Mouse (Mus musculus) liver, adult 2 months (tissue): Measurements from ENCODE around the gene Proser1. TPM values are rescaled to one million over a fixed set of nuclear protein-coding genes. Genes with fewer than 3 reads are reported as not detected.

ENCODE experiments used
- DNase-seq: peaks from one replicate; pipeline ENCODE4 v3.0.0-alpha.2; 2011; ENCODE audit warnings: low read depth, low spot score; ENCODE audit errors: extremely low read depth
- H3K27ac ChIP-seq: fragments of 200-500 bp; replicated peaks from 2 replicates; pipeline ENCODE4 v1.5.1; 2012; ENCODE audit warnings: low read depth, mild to moderate bottlenecking, control low read depth, inconsistent platforms, low read length; ENCODE audit not compliant: insufficient read depth
- H3K27me3 ChIP-seq: fragments of 200-500 bp; 2 replicates; pipeline ENCODE4 v1.6.1; 2012; ENCODE audit warnings: mild to moderate bottlenecking, moderate library complexity, low read length, inconsistent platforms; ENCODE audit not compliant: control insufficient read depth, insufficient read depth
- H3K36me3 ChIP-seq: fragments of 200-500 bp; 2 replicates; pipeline ENCODE4 v1.6.1; 2012; ENCODE audit warnings: low read length, inconsistent platforms; ENCODE audit not compliant: control insufficient read depth, insufficient read depth
- H3K4me1 ChIP-seq: fragments of 200-500 bp; 2 replicates; pipeline ENCODE4 v1.6.1; 2011; ENCODE audit warnings: low read length; ENCODE audit not compliant: control insufficient read depth, insufficient read depth
- H3K4me3 ChIP-seq: fragments of 200-500 bp; 2 replicates; pipeline ENCODE4 v1.5.1; 2011; ENCODE audit warnings: low read depth, mild to moderate bottlenecking, control low read depth, low read length, moderate library complexity; ENCODE audit not compliant: insufficient read depth
- H3K79me2 ChIP-seq: fragments of 200-500 bp; 2 replicates; pipeline ENCODE4 v1.6.1; 2012; ENCODE audit warnings: inconsistent platforms, mild to moderate bottlenecking, low read length, moderate library complexity; ENCODE audit not compliant: control insufficient read depth, insufficient read depth
- H3K9ac ChIP-seq: fragments of 200-500 bp; 2 replicates; pipeline ENCODE4 v1.6.1; 2012; ENCODE audit warnings: low read depth, mild to moderate bottlenecking, control low read depth, inconsistent platforms, low read length
- CTCF ChIP-seq: fragments of 200-500 bp; IDR thresholded peaks from 2 replicates; pipeline ENCODE4 v1.5.1; 2011; ENCODE audit warnings: low read depth, low read length, control low read depth
- POLR2A ChIP-seq: fragments of 200-500 bp; IDR thresholded peaks from 2 replicates; pipeline ENCODE4 v1.6.1; 2011; ENCODE audit warnings: low read length, control low read depth; ENCODE audit not compliant: insufficient read depth; ENCODE audit errors: extremely low read depth
- WGBS: fragments of 180-500 bp; shearing (Covaris S2); methylation state at CpG from one replicate; pipeline ENCODE4 v1.1.7; 2018; 5-methylcytosine and 5-hydroxymethylcytosine counted together
- polyA plus RNA-seq: library from polyadenylated mRNA; depleted of rRNA; stranded (reverse); fragments of >200 nt; gene quantifications from 2 replicates; pipeline ENCODE4 v1.2.3, GENCODE M21; 2012; rRNA removed
- total RNA-seq: library from RNA; depleted of rRNA; stranded (reverse); fragments of >200 nt; gene quantifications from 2 replicates; pipeline ENCODE4 v1.2.3, GENCODE M21; 2014; rRNA removed

The Proser1 gene
- 2.4 and 2.6 TPM in 2 replicates for total RNA-seq
- 7.6 and 8.6 TPM in 2 replicates for polyA plus RNA-seq

DNA sequence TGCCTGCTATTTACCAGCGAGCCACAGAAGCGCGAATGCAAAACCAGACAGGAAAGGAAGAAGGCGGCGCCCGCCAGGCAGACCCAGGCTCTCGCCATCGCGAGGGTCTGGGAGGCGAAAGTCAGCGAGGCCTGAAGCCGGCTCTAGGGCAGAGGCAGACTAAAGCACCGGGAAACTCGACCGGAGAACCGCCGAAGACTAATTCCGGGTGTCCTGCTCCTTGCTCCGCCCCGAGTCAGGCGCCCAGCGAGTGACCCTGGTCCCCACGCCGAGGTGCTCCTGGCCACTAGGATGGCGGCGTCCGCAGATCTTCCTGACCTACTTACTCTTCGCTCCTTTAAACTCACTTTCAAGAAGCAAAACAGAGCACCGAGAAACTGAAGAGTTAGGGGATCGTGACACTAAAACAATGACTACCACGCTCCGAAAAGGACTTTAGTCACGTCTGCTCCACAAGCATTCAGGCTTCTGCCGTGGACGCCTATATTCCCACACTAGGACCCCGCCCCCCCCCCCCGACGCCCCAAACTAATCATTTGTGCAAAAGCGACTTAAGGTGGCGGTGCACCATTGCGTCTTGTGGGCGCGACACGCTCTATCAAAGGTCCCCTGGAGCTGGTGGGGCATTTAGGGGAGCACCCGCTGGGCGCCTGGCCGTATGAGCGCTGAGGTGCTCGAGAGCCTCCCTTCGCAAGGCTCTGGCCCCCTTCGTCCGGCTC lies at the start of gene Proser1, which contains the start of gene Nhlrc3:
TSS of gene Proser1 (plus strand) at position 621 of the 719 bp plus-strand sequence.
TSS of gene Nhlrc3 (minus strand) at position 287 of the 719 bp plus-strand sequence.
- DNase-seq, result peak; percentile 93
- peaks cover 28% of the 10 kb centered on the region; the same call in 1 of the 2 replicates for H3K79me2 ChIP-seq
- TF ChIP-seq CTCF, result no peak
- 0 out of 2 replicates have a peak, but pooled peaks have one; percentile 36 for TF ChIP-seq POLR2A

DNA sequence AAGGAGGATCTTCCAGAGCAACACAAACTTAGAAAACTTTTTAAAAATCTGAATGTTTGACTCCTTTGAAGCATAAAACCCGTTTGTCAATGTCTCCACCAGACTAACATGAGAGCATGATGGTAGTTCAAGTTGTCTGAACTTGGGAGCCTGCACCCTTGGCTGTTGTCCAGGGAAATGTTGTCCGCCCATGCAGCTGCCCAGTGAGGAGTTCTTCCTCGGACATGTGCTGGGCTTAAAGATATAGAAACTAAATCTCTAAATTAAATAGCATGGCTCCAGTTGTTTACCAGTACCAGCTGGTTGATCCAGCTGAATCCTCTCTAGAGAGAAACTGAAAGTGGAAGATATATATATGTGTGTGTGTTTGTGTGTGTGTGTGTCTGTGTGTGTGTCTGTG lies 49.5 kb upstream of the Proser1 start:
- Histone ChIP-seq H3K36me3 (no peaks in the 10 kb centered on the region), H3K27me3 (no peaks in the 10 kb centered on the region; the same call in 1 of the 2 replicates), H3K9ac (no peak overlapping the region), H3K4me3 (no peak overlapping the region), H3K27ac (no peak overlapping the region), H3K79me2 (no peaks in the 10 kb centered on the region), H3K4me1 (no peaks in the 10 kb centered on the region)
- TF ChIP-seq POLR2A (no peak), CTCF (no peak)
- WGBS, result 29% methylated on average over 3 of the region's 3 CpGs
- DNase-seq, result peak; percentile 15

More for the DNA sequence above, at the start of gene Proser1, which contains the start of gene Nhlrc3:
- WGBS, result under 1% methylated on average over 52 of the region's 52 CpGs
- H3K27me3 ChIP-seq, result no peaks in the 10 kb centered on the region
- peak within 1 kb of the TSS; percentile 91 for H3K4me3 ChIP-seq
- H3K9ac ChIP-seq, result peak within 1 kb of the TSS; percentile 89
- peak within 1 kb of the TSS; percentile 92 for H3K27ac ChIP-seq
- peaks cover 11% of the 10 kb centered on the region for H3K4me1 ChIP-seq
- peaks cover 3% of the 10 kb centered on the region; the same call in 1 of the 2 replicates for H3K36me3 ChIP-seq

DNA sequence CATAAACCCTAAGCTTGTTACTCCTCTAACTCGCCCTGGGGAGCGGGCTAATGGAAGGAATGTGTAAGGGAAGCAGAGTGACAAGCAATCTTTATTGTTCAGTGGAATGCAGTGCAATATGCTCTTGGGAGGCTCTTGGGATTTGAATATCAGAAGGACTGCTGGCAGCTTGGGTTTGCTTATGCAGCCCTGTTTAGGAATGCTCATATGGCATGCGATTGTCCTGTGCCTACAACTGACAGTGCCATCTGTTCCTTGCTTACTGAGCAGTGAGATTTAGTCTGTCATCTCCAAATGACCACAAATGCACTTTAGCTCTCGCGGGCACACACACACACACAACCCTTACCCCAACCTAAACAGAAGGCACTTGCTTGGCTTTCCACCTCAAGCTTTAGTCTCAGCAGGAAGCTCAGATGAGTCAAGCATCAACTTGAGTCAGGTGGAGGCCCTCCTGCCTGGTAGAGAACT lies 47.4 kb upstream of the Proser1 start:
- no peak for DNase-seq
- Histone ChIP-seq H3K4me1 (no peaks in the 10 kb centered on the region), H3K4me3 (no peak overlapping the region), H3K27ac (no peak overlapping the region), H3K79me2 (no peaks in the 10 kb centered on the region), H3K9ac (no peak overlapping the region), H3K36me3 (no peaks in the 10 kb centered on the region), H3K27me3 (no peaks in the 10 kb centered on the region; the same call in 1 of the 2 replicates)
- TF ChIP-seq POLR2A (no peak), CTCF (no peak)
- WGBS, result 89% methylated on average over 5 of the region's 5 CpGs

DNA sequence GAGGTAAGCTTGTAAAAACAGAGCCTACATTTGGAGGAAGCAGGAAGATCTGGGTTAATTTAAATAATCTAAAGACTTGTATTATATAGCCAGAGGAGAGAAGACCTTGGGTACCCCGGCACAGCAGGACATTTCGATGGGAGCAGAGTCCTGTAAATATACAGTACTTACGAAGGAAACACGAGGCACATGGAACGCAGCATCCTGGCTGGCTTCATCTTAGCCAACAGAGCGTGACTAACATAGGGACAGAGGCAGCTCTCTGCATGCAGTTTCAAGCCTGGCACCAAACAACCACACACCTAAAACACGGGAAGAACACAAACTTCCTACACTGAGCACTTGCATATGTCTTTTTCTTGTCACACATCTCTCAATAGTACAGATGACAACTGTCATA lies 45.8 kb upstream of the Proser1 start:
- no peak for DNase-seq
- H3K4me1 ChIP-seq, result no peaks in the 10 kb centered on the region
- H3K27ac ChIP-seq, result no peak overlapping the region
- H3K27me3 ChIP-seq, result no peaks in the 10 kb centered on the region
- H3K4me3 ChIP-seq, result no peak overlapping the region
- H3K79me2 ChIP-seq, result no peaks in the 10 kb centered on the region
- H3K36me3 ChIP-seq, result no peaks in the 10 kb centered on the region
- H3K9ac ChIP-seq, result no peak overlapping the region
- WGBS, result 81% methylated on average over 7 of the region's 7 CpGs
- no peak for TF ChIP-seq CTCF

DNA sequence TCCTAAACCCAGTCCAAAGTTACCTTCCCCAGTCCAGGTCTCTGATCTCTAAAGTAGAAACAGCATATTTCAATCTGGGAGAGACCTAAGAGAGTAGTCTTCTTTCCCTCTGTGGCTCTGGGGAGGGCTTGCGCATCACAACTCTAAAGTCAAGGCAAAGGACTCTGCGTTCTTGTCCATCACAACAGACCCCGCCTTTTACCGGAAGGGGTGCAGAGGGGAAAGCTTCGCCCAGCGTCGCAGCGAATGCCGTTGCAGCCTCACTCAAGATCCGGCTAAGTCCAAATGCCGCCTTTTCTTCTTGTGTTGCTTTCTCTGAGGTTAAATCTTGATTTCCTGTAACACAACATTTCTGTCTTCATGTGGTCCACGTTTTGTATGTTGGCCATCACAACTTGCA lies 41.8 kb upstream of the Proser1 start:
- Histone ChIP-seq H3K79me2 (no peaks in the 10 kb centered on the region), H3K27me3 (no peaks in the 10 kb centered on the region), H3K9ac (no peak overlapping the region), H3K4me3 (no peak overlapping the region), H3K4me1 (no peaks in the 10 kb centered on the region), H3K27ac (no peak overlapping the region), H3K36me3 (no peaks in the 10 kb centered on the region)
- 89% methylated on average over 12 of the region's 12 CpGs for WGBS
- TF ChIP-seq CTCF, result no peak
- TF ChIP-seq POLR2A, result no peak
- DNase-seq, result no peak

DNA sequence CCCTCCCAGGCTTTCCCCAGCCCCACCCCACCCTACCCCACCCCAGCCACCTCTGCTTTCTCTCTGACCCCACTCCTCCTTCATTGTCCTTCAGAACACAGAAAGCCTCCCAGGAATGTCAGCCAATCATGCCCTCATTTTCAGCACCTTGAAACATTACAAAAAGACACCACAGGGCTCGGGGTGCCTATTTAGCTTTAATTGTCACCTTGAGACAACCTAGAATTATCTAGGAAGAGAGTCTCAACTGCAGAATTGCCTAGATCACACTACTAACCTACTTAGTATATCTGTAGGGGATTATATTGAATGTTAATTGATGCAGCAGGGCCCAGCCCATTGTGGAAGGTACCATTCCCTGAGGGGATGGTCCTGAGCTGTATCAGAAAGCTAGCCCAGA lies 40.8 kb upstream of the Proser1 start:
- Histone ChIP-seq H3K27ac (no peak overlapping the region), H3K36me3 (no peaks in the 10 kb centered on the region), H3K27me3 (no peaks in the 10 kb centered on the region), H3K9ac (no peak overlapping the region), H3K79me2 (no peaks in the 10 kb centered on the region), H3K4me1 (no peaks in the 10 kb centered on the region), H3K4me3 (no peak overlapping the region)
- no peak for DNase-seq
- 56% methylated on average over 1 of the region's 1 CpGs for WGBS
- TF ChIP-seq CTCF (no peak), POLR2A (no peak)
